Mouse (Mus musculus) T-helper 17 cell (primary cell): Measurements from ENCODE around the gene Pon2.
"Not testable (repeated sequence)": the region's sequence is repeated elsewhere in the genome, so short reads cannot be mapped to it uniquely, and the experiment has no call there.

Experiments used
- in situ Hi-C, 2 experiments: fragments of 300-600 bp; cut with MboI, MseI; formaldehyde crosslinking; loops; 1 replicate in 1 of 2; 2 replicates in 1 of 2; pipeline ENCODE4 v1.15.1; 2025; ENCODE audit warnings: high pct_unique_total_duplicates in 2 of 2

The Pon2 gene

DNA sequence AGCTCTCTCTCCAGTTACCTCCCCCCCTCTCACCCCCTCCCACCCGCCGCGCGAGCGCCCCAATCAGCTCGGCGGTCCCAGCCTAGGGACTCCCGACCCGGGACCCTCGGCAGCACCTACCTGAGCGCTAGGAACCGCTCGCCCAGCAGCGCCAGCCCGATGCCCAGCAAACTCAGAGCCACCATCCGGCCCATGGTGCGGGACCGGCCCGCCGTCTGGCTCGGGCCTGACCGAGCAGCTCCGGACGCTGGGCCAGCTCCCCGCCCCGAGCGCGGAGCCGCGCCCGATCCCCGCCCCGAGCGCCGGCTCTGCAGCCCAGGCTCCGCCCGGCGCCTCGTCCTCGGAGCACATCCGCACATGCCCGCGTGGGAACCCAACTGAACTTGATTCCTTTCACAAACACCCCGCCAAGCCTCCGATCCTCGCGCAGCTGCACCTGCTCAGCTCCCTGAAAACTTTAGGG lies at the start of gene Pon2:
Gene Pon2 (minus strand): TSS at position 364 of the 463 bp plus-strand sequence.
- in situ Hi-C loops: loop anchor here in 1 of 2 experiments (25.0 kb wide), 2 partner anchors 686 to 1736 kb away; partner anchors contain the start of gene Casd1

DNA sequence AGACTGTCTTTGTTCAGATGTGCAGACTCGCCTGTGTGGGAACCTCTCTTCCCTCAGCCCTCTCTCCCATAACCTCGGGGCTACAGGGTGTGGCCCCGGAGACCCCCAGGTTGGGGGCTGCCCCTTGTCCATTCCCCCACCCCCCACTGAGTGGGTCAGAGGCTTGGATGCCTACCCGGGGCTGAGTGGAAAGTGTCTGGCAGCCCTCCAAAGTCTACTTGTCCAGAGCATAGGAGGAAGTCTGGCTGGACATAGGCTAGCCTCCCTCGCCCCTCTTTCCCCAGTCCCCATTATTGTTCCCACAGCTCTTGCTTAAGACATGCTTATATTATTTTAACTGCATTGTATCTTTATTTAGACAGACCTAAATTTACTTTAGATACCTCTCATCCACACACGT lies 46.0 kb upstream of the Pon2 start:
- in situ Hi-C loops: no loop called here

DNA sequence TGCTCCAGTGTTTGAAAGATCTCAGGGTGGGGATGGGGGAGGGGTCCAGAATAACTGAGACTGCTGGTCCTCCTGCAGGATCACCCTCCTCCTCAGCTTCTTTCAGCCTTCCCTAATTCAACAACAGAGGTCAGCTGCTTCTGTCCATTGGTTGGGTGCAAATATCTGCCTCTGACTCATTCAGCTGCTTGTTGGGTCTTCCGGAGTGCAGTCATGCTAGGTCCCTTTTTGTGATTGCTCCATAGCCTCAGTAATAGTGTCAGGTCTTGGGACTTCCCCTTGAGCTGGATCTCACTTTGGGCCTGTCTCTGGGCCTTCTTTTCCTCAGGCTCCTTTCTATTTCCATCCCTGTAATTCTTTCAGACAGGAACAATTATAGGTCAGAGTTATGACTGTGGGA lies 41.0 kb upstream of the Pon2 start:
- in situ Hi-C loops: not testable (repeated sequence)

DNA sequence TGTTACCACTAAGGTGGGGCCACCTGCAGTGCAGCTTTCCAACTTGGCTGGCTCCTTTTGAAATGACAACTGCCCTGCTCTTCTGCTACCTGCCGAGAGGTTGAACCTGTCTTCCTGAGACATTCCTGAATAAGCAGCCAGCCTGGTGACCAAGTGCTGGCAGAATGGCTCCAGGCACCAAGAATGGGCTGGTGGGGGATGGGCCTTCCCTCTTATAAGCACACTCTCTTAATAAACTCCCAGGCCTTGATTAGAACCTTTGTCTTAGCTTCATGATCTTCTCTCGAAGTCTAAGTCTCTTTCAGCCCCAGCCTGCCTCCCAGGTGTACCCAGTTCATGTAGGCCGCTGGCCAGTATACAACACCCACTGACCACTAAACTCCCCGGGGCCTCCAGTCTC lies 40.5 kb upstream of the Pon2 start:
- in situ Hi-C loops: not testable (repeated sequence)

DNA sequence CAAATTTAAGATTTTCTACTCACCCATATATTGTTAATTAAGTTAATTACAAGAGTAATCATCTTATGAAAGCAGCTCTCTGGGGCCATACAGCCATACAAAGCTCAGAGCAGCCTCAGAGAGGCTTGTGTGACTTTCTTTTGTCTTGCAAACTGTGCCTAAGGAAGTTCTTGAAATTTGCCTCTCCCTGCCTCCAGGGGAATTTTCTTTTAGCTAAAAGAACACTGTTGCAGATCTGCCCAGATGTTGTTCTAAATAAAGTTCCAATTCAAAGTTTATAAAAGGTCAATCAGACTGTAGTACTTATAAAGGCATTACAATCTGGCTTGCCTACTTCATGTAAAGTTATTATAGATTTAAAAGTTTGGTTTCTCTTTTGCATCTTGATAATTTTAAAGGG lies 37.8 kb upstream of the Pon2 start:
- in situ Hi-C loops: not testable (repeated sequence)

DNA sequence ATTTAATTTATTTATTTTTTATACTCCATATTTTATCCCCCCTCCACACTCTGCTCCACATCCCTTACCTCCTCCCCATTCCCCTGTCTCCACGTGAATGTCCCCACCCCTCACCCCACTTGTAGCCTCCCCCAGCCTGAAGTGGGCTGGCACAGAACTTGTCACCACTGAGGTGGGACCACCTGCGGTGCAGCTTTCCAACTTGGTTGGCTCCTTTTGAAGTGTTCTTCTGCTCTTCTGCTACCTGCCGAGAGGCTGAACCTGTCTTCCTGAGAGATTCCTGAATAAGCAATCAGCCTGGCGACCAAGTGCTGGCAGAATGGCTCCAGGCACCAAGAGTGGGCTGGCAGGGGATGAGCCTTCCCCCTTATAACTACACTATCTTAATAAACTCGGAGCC lies 35.8 kb upstream of the Pon2 start:
- in situ Hi-C loops: no loop called here

DNA sequence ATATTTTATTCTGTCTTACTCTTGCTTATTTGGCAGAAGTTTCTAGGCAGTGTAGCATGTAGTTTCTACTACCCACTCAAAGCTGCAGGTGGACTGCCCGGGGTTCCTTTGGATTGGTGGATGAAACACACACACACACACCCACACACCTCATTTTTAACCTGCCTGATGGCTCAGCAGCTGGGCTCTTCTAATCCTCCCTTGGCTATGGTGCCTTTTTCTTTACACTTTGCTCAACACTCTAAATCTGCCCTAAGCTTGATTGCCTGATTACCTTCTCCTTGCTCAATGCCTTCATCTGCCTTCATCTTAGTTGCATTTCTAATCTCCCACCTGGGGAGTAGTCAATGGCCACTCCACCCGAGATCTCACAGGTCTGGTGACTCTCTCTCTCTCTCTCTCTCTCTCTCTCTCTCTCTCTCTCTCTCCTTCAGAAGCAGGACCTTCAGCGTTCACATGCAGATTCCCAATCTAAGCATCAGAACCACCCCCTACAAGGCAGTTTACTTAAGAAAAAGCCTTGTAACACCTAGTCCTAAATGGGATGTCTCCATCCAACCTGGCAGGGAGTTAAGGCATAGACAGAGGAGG lies 34.4 kb upstream of the Pon2 start:
- in situ Hi-C loops: no loop called here

DNA sequence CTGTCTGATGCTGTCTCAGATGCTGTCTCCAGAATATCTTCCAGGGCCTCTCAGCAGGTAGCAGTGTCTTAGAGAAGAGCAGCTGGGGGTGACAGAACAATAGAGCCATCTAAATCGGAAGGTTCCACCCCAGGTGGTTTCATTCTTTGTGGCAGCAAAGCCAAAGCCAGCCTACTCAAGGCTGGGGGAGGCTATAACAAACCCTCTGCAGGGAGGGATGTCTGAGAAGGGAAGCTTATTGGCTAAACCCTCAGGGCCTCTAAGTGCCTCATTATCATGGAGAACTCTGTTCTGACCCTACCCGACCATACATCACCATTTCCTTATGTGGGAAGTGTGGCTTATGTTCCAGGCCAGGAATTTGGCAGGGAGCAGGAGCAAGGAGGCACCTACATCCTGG lies 26.9 kb upstream of the Pon2 start:
- in situ Hi-C loops: no loop called here

DNA sequence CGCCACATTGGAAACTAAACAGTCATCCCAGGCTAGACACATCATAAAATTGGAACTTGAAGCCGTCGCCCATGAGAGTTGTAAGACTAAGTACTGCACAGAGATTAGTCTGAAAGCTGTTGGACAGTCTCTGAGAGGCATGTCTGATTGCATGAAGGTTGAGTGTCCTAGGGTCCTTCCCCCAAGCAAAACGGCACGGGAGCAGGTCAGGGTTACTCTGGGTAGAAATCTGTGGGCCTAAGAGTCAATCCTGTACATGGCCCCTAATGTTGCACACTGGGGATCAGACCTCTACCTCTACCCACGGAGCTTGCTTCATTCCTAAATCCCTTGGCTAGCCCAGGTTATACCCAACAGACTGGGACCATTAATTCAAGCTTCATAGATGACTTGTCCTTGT lies 25.8 kb upstream of the Pon2 start:
- in situ Hi-C loops: not testable (repeated sequence)

DNA sequence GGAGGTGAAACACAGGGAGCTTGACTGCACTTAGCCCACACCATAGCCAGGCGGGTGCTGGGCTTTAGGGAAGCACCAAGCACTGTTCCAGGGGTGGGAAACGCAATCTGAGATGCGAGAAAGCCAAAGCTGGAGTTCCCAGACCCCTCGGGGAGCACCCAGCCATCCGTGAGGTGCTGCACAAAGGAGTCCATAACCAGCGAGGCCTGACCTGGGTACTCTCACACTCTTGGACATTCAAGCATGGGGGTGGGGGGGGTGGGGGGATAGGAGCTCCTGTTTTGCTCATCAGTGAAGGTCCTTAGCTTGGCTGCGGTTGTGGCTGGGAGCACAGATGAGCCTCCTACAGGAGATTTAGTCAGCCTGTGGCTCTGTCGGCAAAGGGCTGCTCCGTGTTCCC lies 18.4 kb upstream of the Pon2 start:
- in situ Hi-C loops: no loop called here

DNA sequence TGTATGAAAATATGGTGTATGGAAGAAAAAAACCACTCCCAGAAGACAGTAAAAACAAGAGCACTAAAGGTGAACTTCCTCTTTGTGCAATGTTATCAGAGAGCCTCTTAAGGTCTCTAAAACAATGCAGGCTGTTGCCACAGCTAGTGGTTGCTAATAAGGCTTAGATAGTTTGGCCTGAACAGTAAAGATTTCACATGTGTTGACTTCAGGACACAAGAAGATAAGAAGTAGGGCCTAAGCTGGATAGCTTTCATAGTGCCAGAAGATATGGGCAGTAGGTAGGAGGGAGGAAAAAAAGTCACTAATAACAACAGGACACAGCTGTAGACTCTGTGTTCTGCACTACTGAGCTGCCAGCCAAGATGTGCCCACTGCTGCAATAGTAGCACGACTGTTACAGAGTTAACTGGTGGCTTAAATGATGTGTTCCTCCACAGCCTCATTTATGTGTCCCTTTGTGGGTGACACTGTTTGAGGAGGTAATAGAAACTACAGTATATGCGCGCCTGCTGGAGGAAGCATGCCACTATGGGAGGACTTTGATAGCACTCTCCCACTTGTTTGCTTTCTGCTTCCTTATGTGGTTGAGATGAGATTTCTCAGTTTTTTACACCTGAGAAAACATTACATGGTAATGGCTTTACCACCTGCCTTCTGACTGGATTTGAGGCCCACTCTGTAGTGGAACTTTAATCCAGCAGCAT lies 17.0 kb upstream of the Pon2 start:
- in situ Hi-C loops: no loop called here

DNA sequence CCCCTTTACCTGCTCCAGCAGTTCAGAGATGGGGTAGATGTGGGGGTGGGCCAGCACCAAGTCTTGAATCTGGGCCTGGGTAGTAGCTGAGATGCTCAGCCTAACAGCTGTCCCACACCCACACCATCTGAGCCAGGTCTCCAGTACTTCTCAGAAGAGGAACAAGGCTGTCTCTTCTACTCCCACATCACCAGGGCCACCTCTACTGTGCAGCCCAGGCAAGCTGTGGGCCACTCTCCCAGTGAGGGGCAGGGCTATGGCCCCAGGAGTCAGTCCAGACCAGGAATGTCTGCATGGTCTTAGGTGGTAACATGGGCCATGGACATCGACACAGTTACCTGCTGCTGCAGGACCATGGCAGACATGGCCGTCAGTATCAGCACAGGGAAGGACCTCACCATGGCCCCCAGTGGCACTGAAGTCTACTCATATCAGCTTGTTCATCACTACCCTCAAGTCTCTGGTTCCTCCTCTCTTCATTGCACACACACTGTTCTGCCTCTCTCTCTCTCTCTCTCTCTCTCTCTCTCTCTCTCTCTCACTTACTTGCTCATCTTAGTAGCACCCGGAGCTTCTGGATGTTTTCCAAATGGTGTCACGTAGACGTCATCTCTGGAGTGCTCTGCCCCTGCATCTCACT lies 15.8 kb upstream of the Pon2 start:
- in situ Hi-C loops: no loop called here

DNA sequence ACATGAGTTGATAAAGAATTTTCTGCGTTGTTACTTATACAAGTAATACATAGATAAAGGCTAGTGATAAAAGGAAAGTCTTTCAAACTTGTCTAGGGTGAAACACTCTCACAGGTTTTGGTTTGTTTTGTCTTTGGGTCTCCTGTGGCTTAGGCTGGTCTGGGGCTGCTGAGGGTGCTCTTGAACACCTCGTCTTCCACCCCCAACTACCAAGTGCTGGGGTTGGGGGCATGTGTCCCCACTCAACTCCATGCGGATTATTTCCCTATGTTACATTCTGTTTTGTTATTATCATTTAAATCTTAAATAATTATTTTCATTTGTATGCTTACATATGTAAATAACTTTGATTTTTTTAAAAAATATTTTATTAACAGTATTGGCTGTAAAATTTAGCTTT lies 12.2 kb upstream of the Pon2 start:
- in situ Hi-C loops: no loop called here

DNA sequence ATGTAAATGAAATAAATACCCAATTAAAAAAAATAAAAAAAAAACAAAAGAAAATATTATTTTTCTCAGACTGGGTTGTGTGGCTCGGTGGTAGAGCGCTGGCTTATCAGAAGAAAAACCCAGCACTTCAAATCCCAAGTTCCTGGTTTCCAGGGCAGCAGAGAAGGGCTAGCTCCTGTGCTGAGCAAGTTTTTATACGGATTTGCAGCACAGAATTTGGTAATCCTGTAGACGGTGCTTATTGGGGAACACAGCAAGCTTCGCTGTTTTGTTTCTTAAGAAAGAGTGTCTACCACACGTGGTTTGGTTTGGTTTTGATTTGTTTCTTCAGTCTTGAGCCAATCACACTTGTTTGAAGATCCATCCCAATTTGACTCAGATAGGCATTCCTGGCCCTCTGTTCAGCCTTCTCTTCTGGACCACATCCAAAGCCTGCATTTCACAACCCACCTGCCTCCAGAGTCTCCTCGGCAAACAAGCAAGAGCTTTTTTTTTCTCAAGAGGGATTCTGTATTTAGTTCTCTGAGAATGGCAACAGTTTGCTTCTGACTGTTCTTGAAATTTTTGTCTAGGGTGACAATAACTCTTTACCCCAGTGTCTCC lies 11.4 kb upstream of the Pon2 start:
- in situ Hi-C loops: no loop called here

DNA sequence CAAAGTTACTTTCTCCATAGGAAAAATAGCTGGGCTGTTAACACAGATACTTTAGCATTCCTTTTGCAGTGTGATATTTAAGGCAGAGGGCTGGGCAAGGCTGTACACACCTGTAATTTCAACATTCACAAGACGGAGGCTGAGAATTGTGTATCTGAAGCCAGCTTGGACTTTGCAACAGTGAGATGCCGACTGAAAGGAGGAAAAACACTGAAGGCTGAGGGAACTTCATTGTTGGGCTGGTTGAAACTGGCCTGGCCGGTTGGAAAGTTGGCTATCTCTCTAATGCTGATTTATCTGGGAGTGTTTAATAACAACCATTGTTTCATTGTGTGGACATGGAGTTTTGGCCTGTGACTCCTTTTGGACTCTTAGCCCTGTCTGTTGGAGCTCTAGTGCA lies 7.7 kb upstream of the Pon2 start:
- in situ Hi-C loops: no loop called here

DNA sequence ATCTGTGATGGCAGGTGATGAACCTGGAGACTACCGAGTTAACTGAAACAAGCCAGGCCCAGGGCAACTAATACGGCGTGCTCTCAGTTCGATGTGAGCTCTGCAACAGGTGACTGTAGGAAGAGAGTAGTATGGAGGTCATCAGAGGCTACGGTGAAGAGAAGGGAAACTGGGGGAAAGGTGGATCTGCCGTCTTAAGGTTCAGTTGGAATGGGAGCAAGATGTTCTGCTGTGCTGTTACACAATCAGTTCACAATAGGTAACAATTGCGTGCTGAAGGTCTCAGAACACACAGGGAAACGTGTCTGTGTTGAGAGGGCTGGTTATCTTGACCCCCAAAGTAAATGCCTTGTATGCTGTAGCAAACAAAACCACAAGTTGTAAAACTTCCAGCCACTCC lies 6.7 kb upstream of the Pon2 start:
- in situ Hi-C loops: no loop called here

DNA sequence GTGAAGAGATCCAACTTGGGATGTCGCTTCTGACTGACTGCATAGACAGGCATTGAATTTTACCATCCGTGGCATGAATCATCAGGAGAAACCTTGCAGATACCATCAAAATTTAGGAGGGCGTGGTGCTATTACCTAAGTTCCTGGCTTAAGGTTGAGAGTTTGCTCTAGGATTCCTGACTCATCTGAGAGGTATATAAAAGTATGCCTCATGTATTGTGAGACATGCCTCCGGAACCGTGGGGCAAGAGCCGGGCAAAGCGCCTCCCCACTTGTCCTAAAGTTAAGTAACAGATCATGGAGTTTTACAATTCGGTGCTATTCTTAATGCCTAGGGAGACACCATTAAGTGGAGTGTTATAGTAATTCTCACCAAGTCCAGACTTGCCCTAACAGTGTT lies 2.4 kb upstream of the Pon2 start:
- in situ Hi-C loops: no loop called here

DNA sequence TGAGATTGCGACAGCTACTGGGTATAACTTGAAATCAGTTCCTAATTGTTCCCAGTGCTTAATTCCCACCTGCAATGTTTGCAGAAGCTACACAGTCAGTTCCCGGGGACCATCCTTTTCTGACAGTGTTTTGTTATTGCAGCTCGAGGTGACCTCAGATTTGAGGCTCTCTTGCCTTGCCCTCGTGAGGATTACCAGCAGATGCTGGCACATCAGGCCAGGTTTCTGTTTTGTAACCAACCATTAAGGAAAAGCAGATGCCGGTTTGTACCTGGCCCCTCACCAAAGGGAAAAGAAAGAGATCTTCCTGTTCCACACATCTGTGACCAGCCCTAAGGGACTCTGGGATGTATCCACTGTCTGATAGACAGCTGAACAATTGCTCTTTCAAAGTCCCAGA lies 1.3 kb upstream of the Pon2 start:
- in situ Hi-C loops: loop anchor here in 1 of 2 experiments (25.0 kb wide), 2 partner anchors 687 to 1737 kb away; partner anchors contain the start of gene Casd1

DNA sequence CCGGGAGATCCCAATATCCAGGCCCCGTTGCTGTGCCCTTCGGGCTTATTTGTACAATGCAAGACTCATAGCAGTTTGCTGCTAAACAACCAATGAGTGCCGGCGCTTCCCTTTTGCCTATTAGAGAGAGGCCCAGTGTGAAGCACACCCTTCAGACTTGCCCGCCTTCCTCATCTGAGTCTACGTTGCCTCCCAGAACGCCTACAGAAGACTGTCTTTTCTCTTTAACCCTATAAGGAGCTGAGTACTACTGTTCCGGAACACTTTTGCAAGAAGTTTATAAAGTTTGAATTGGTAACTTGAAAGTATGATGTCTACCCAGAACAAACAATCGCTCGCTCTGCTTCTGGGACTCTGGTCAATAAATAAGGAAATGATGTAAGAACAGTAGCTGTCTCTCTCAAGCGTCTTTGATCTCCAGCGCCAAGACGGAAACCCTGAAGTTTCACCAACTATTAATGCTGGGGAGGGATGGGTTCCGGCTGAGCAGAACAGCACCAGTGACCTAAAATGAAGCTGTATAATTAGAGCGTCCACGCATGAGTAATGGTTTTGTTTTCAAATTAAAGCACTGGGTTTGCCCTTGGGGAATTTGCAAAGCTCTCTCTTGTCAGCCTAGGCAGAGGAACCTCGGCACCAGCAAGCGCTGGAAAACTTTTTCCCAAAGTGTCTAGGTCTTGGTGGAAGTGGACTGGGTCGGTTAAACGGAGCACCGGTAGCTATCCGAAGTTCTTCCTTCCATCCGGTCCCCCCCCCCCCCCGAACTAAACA lies 749 bp downstream of the Pon2 start:
- in situ Hi-C loops: loop anchor here in 1 of 2 experiments (25.0 kb wide), 2 partner anchors 685 to 1735 kb away; partner anchors contain the start of gene Casd1

DNA sequence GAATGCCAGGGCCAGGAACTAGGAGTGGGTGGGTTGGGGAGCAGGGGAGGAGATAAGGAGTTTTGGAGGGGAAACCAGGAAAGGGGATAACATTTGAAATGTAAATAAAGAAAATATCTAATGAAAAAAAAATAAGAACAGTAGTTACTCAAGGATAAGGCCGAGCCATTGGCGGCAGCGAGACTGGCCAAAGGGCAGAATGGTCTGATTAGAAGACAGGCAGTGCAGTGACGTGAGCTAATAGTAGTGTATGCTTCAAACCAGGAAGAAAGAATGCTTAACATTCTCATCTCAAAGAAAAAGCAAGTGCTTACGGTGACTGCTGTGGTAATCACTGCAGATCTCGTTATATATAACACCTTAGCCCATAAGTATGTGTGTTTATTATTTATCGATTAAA lies 2.2 kb downstream of the Pon2 start:
- in situ Hi-C loops: loop anchor here in 1 of 2 experiments (25.0 kb wide), 2 partner anchors 684 to 1734 kb away; partner anchors contain the start of gene Casd1
